Mouse (Mus musculus) midbrain, embryonic 15.5 days (tissue): ENCODE results near the gene Exoc6b. TPM values are rescaled to one million over a fixed set of nuclear protein-coding genes. Genes with fewer than 3 reads are reported as not detected.
"Not testable (repeated sequence)": the region's sequence is repeated elsewhere in the genome, so short reads cannot be mapped to it uniquely, and the experiment has no call there.

Experiments used
- ATAC-seq: fragments of 200-750 bp; cut with Nextera tagmentation; replicated peaks from 2 replicates; pipeline ENCODE4 v1.8.0; 2017; ENCODE audit warnings: moderate TSS enrichment
- H3K27ac ChIP-seq: fragments of 300-500 bp; sonication (generic); 2 replicates; pipeline ENCODE4 v1.5.1; 2015; ENCODE audit warnings: mild to moderate bottlenecking, inconsistent platforms
- H3K27me3 ChIP-seq: fragments of 300-500 bp; sonication (generic); replicated peaks from 2 replicates; pipeline ENCODE4 v1.6.1; 2015; ENCODE audit warnings: inconsistent platforms
- H3K36me3 ChIP-seq: fragments of 300-500 bp; sonication (generic); replicated peaks from 2 replicates; pipeline ENCODE4 v1.6.1; 2015; ENCODE audit warnings: inconsistent platforms
- H3K4me1 ChIP-seq: fragments of 300-500 bp; sonication (generic); 2 replicates; pipeline ENCODE4 v1.6.1; 2015; ENCODE audit warnings: inconsistent platforms
- H3K4me2 ChIP-seq: fragments of 300-500 bp; sonication (generic); 2 replicates; pipeline ENCODE4 v1.6.1; 2015; ENCODE audit warnings: inconsistent platforms, mild to moderate bottlenecking, moderate library complexity
- H3K4me3 ChIP-seq: fragments of 300-500 bp; sonication (generic); 2 replicates; pipeline ENCODE4 v1.5.1; 2015; ENCODE audit warnings: mild to moderate bottlenecking, inconsistent platforms
- H3K9ac ChIP-seq: fragments of 300-500 bp; sonication (generic); 2 replicates; pipeline ENCODE4 v1.6.1; 2015; ENCODE audit warnings: mild to moderate bottlenecking, inconsistent platforms
- H3K9me3 ChIP-seq: fragments of 300-500 bp; sonication (generic); 2 replicates; pipeline ENCODE4 v1.6.1; 2016; ENCODE audit warnings: inconsistent platforms
- WGBS: fragments of 180-500 bp; shearing (Covaris S2); methylation state at CpG from one replicate; pipeline ENCODE4 v1.1.7; 2015; ENCODE audit warnings: mixed read lengths; 5-methylcytosine and 5-hydroxymethylcytosine counted together
- polyA plus RNA-seq: library from polyadenylated mRNA; unstranded; fragments of >200 nt; fragmentation: Nextera tagmentation; extraction: Ambion mirVana; gene quantifications from 2 replicates; pipeline ENCODE4 v1.2.1, GENCODE M21; 2015

The Exoc6b gene
- polyA plus RNA-seq, result 56.6 and 60.9 TPM in 2 replicates

GRCm38 (mm10) chr6:85069023-85069985 is at the start of gene Exoc6b:
Exoc6b (minus strand) TSS chr6:85069513.
- under 1% methylated on average over 62 of the region's 63 CpGs for WGBS
- ATAC-seq, result peak; percentile 94

GRCm38 (mm10) chr6:85117545-85118511 is 48.5 kb upstream of the Exoc6b start:
- H3K9ac ChIP-seq, ATAC-seq, H3K27me3 ChIP-seq, H3K36me3 ChIP-seq, H3K9me3 ChIP-seq, H3K4me2 ChIP-seq, H3K27ac ChIP-seq, H3K4me1 ChIP-seq, H3K4me3 ChIP-seq: not testable (repeated sequence)
- 39% methylated on average over 11 of the region's 11 CpGs for WGBS

More at GRCm38 (mm10) chr6:85069023-85069985, at the start of gene Exoc6b:
- Histone ChIP-seq H3K4me1 (peaks cover 26% of the 10 kb centered on the region), H3K27ac (peak within 1 kb of the TSS; percentile 93), H3K4me3 (peak within 1 kb of the TSS; percentile 81), H3K9me3 (no peaks in the 10 kb centered on the region), H3K4me2 (peak within 1 kb of the TSS; percentile 72), H3K9ac (peak within 1 kb of the TSS; percentile 86), H3K36me3 (no peaks in the 10 kb centered on the region), H3K27me3 (no peaks in the 10 kb centered on the region)

- H3K4me3 ChIP-seq, result no peak overlapping the region
- no peak for ATAC-seq
- H3K4me2 ChIP-seq, result no peak overlapping the region
- no peaks in the 10 kb centered on the region for H3K9me3 ChIP-seq
- no peaks in the 10 kb centered on the region for H3K4me1 ChIP-seq
- no peak overlapping the region for H3K9ac ChIP-seq
- WGBS, result 89% methylated on average over 10 of the region's 10 CpGs
- H3K27me3 ChIP-seq, result no peaks in the 10 kb centered on the region
- H3K27ac ChIP-seq, result no peak overlapping the region
- H3K36me3 ChIP-seq, result no peaks in the 10 kb centered on the region
Measured at GRCm38 (mm10) chr6:85105033-85105615, 35.8 kb upstream of the Exoc6b start.

- no peak overlapping the region for H3K4me2 ChIP-seq
- no peaks in the 10 kb centered on the region for H3K9me3 ChIP-seq
- 88% methylated on average over 3 of the region's 3 CpGs for WGBS
- H3K9ac ChIP-seq, result no peak overlapping the region
- H3K4me1 ChIP-seq, result no peaks in the 10 kb centered on the region
- no peaks in the 10 kb centered on the region for H3K27me3 ChIP-seq
- H3K36me3 ChIP-seq, result no peaks in the 10 kb centered on the region
- no peak overlapping the region for H3K4me3 ChIP-seq
- H3K27ac ChIP-seq, result no peak overlapping the region
- no peak for ATAC-seq
Measured at GRCm38 (mm10) chr6:85103321-85103720, 34.0 kb upstream of the Exoc6b start.

GRCm38 (mm10) chr6:85096441-85096840 is 27.1 kb upstream of the Exoc6b start:
- H3K27me3 ChIP-seq, result no peaks in the 10 kb centered on the region
- H3K4me2 ChIP-seq, result no peak overlapping the region
- WGBS, result 70% methylated on average over 2 of the region's 2 CpGs
- H3K9me3 ChIP-seq, result no peaks in the 10 kb centered on the region
- no peak for ATAC-seq
- H3K4me3 ChIP-seq, result no peak overlapping the region
- H3K4me1 ChIP-seq, result no peaks in the 10 kb centered on the region
- H3K9ac ChIP-seq, result no peak overlapping the region
- no peaks in the 10 kb centered on the region for H3K36me3 ChIP-seq
- no peak overlapping the region for H3K27ac ChIP-seq

GRCm38 (mm10) chr6:85087425-85087824 is 18.1 kb upstream of the Exoc6b start:
- WGBS, result 79% methylated on average over 4 of the region's 4 CpGs
- H3K27me3 ChIP-seq, result no peaks in the 10 kb centered on the region
- ATAC-seq, result no peak
- H3K4me3 ChIP-seq, result no peak overlapping the region
- no peaks in the 10 kb centered on the region for H3K9me3 ChIP-seq
- no peaks in the 10 kb centered on the region for H3K36me3 ChIP-seq
- H3K4me1 ChIP-seq, result no peaks in the 10 kb centered on the region
- no peak overlapping the region for H3K4me2 ChIP-seq
- no peak overlapping the region for H3K27ac ChIP-seq
- no peak overlapping the region for H3K9ac ChIP-seq

GRCm38 (mm10) chr6:85086645-85087044 is 17.3 kb upstream of the Exoc6b start:
- no peak overlapping the region for H3K27ac ChIP-seq
- no peak overlapping the region for H3K9ac ChIP-seq
- H3K4me2 ChIP-seq, result no peak overlapping the region
- no peak overlapping the region for H3K4me3 ChIP-seq
- no peaks in the 10 kb centered on the region for H3K36me3 ChIP-seq
- WGBS, result 68% methylated on average over 3 of the region's 3 CpGs
- H3K4me1 ChIP-seq, result no peaks in the 10 kb centered on the region
- no peaks in the 10 kb centered on the region for H3K27me3 ChIP-seq
- ATAC-seq, result no peak
- no peaks in the 10 kb centered on the region for H3K9me3 ChIP-seq

GRCm38 (mm10) chr6:85076179-85076720 is 6.9 kb upstream of the Exoc6b start:
- not testable (repeated sequence) for H3K9ac ChIP-seq, H3K27me3 ChIP-seq, H3K27ac ChIP-seq, H3K36me3 ChIP-seq, H3K9me3 ChIP-seq, H3K4me1 ChIP-seq, H3K4me2 ChIP-seq, ATAC-seq, H3K4me3 ChIP-seq
- 88% methylated on average over 29 of the region's 29 CpGs for WGBS

GRCm38 (mm10) chr6:85074996-85075395 is 5.7 kb upstream of the Exoc6b start:
- Histone ChIP-seq H3K4me1 (no peaks in the 10 kb centered on the region), H3K27me3 (no peaks in the 10 kb centered on the region), H3K4me3 (no peak overlapping the region), H3K27ac (no peak overlapping the region), H3K9ac (no peak overlapping the region), H3K36me3 (no peaks in the 10 kb centered on the region), H3K9me3 (no peaks in the 10 kb centered on the region), H3K4me2 (no peak overlapping the region)
- 12% methylated on average over 2 of the region's 2 CpGs for WGBS
- ATAC-seq, result no peak

- no peaks in the 10 kb centered on the region for H3K36me3 ChIP-seq
- H3K9me3 ChIP-seq, result no peaks in the 10 kb centered on the region
- H3K4me2 ChIP-seq, result peak overlapping the region; percentile 72
- WGBS, result 4% methylated on average over 17 of the region's 17 CpGs
- no peaks in the 10 kb centered on the region for H3K27me3 ChIP-seq
- H3K9ac ChIP-seq, result peak overlapping the region; percentile 86
- H3K4me1 ChIP-seq, result peaks cover 26% of the 10 kb centered on the region
- peak; percentile 68 for ATAC-seq
- H3K27ac ChIP-seq, result peak overlapping the region; percentile 93
- peak overlapping the region; percentile 81 for H3K4me3 ChIP-seq
Measured at GRCm38 (mm10) chr6:85068322-85069022, 841 bp downstream of the Exoc6b start.

GRCm38 (mm10) chr6:85057641-85058040 is 11.7 kb downstream of the Exoc6b start:
- H3K27ac ChIP-seq, result no peak overlapping the region
- H3K36me3 ChIP-seq, result no peaks in the 10 kb centered on the region
- H3K9me3 ChIP-seq, result no peaks in the 10 kb centered on the region
- no peaks in the 10 kb centered on the region for H3K4me1 ChIP-seq
- H3K4me3 ChIP-seq, result no peak overlapping the region
- H3K27me3 ChIP-seq, result no peaks in the 10 kb centered on the region
- no peak for ATAC-seq
- H3K9ac ChIP-seq, result no peak overlapping the region
- H3K4me2 ChIP-seq, result no peak overlapping the region
- 85% methylated on average over 1 of the region's 1 CpGs for WGBS
